Mouse (Mus musculus): ENCODE results near the gene Sp7.

DNA sequence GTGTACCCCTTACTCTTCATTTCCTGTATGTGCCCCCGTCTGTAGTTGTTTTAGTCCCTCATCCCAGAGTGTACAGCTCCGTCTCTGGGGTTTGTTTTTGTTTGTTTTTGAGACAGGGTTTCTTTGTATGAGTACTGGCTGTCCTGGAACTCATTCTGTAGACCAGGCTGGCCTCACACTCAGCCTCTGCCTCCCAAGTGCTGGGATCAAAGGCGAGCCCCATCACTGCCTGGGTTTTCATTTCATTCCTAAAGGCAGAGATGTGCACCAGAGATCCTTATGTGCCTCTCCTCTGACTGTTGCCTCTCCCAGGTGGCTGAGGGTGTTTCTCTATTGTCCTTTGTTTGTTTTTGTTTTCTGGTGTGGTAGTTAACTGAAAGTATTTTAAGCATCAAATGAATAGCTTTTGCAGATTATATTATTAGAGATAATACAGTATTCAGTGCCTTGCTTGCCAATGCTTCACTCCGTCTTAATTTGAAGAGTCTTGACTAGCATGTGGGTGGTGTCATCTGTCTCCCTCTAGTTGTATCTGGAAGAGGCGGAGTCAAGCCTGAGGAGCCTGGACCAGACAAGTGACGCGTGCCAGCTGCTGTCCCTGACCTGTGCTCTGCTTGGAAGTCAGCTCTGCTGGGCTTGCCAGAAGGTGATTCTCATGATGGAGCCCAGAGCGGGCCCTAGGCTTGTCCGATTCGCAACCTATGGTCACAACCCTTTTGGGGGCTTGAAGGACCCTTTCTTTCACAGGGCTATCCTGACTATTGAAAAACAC lies 56.7 kb downstream of the Sp7 start:
- TF ChIP-seq CTCF (IDR thresholded peaks at IDR 0.05; ENCODE audit: extremely low read depth, insufficient read length, insufficient replicate concordance, low read depth, low read length) (no peak), POLR2A (IDR thresholded peaks at IDR 0.05; ENCODE audit: low read depth, low read length) (no peak)

Measured in small intestine, adult 2 months (tissue).